Mouse (Mus musculus) CH12.LX (cell line): ENCODE results near the gene Rem2. TPM values are rescaled to one million over a fixed set of nuclear protein-coding genes. Genes with fewer than 3 reads are reported as not detected.

Source experiments
- DNase-seq: peaks from one replicate; pipeline ENCODE4 v3.0.0-alpha.2; 2013; ENCODE audit errors: extremely low read depth
- H3K27ac ChIP-seq: 2 replicates; pipeline ENCODE4 v1.5.1; 2012; ENCODE audit warnings: low read depth, mild to moderate bottlenecking, control low read depth, moderate library complexity; ENCODE audit not compliant: insufficient read depth
- H3K27me3 ChIP-seq: replicated peaks from 2 replicates; pipeline ENCODE3; 2012; ENCODE audit warnings: inconsistent platforms
- H3K36me3 ChIP-seq, 2 experiments: replicated peaks in 1 of 2; 2 replicates each; pipeline versions ENCODE3 to v1.6.1; 2012; ENCODE audit warnings: inconsistent platforms in 1 of 2, low read length in 1 of 2, mild to moderate bottlenecking in 1 of 2, mixed read lengths in 1 of 2, moderate library complexity in 1 of 2; ENCODE audit not compliant: control insufficient read depth in 1 of 2, insufficient read depth in 1 of 2
- H3K4me1 ChIP-seq, 2 experiments: 2 replicates each; pipeline ENCODE4 v1.6.1; 2012; ENCODE audit warnings: inconsistent platforms in 1 of 2, moderate library complexity in 1 of 2; ENCODE audit not compliant: insufficient read depth in 2 of 2, control insufficient read depth in 1 of 2
- H3K4me2 ChIP-seq: 2 replicates; pipeline ENCODE4 v1.6.1; 2012; ENCODE audit warnings: low read depth, mild to moderate bottlenecking, control low read depth; ENCODE audit not compliant: poor library complexity, insufficient read depth, severe bottlenecking
- H3K4me3 ChIP-seq, 3 experiments: fragments of 150-350 bp in 1 of 3; sonication (generic) in 1 of 3; replicated peaks in 1 of 3; 2 replicates each; pipeline versions ENCODE3 to v1.5.1; 2011 to 2012; ENCODE audit warnings: low read depth in 2 of 3, low read length in 2 of 3, mild to moderate bottlenecking in 2 of 3, moderate library complexity in 2 of 3, control low read depth in 1 of 3, improper control_type of control experiment in 1 of 3, inconsistent platforms in 1 of 3, mixed read lengths in 1 of 3; ENCODE audit not compliant: poor library complexity in 1 of 3
- H3K79me2 ChIP-seq: replicated peaks from 2 replicates; pipeline ENCODE4 v1.6.1; 2012; ENCODE audit warnings: mild to moderate bottlenecking, moderate library complexity; ENCODE audit not compliant: control insufficient read depth, poor library complexity, insufficient read depth, severe bottlenecking; ENCODE audit errors: extremely low read depth
- H3K9ac ChIP-seq: 2 replicates; pipeline ENCODE4 v1.6.1; 2012; ENCODE audit warnings: low read depth, mild to moderate bottlenecking, control low read depth, moderate library complexity; ENCODE audit not compliant: insufficient read depth
- H3K9me3 ChIP-seq: replicated peaks from 2 replicates; pipeline ENCODE3; 2012; ENCODE audit warnings: low read length, inconsistent platforms, mixed read lengths
- CHD2 ChIP-seq: IDR thresholded peaks from 2 replicates; pipeline ENCODE4 v1.6.1; 2011; ENCODE audit warnings: low read length, improper control_type of control experiment
- CTCF ChIP-seq, 2 experiments: IDR thresholded peaks in 1 of 2; conservative IDR thresholded peaks in 1 of 2; 2 replicates each; pipeline ENCODE4 v1.5.1; 2011 to 2012; ENCODE audit warnings: low read depth in 2 of 2, low read length in 2 of 2, improper control_type of control experiment in 1 of 2, inconsistent platforms in 1 of 2, mild to moderate bottlenecking in 1 of 2, moderate library complexity in 1 of 2
- E2F4 ChIP-seq: IDR thresholded peaks from 2 replicates; pipeline ENCODE4 v1.6.1; 2011; ENCODE audit warnings: low read depth, low read length, improper control_type of control experiment; ENCODE audit not compliant: insufficient replicate concordance
- ELF1 ChIP-seq: IDR thresholded peaks from 2 replicates; pipeline ENCODE4 v1.6.1; 2014; ENCODE audit warnings: low read depth, mild to moderate bottlenecking, inconsistent platforms, low read length, improper control_type of control experiment
- EP300 ChIP-seq: IDR thresholded peaks from 2 replicates; pipeline ENCODE4 v1.6.1; 2011; ENCODE audit warnings: low read length, improper control_type of control experiment
- ETS1 ChIP-seq: conservative IDR thresholded peaks from 2 replicates; pipeline ENCODE4 v1.6.1; 2012; ENCODE audit warnings: low read depth, mild to moderate bottlenecking, inconsistent platforms, low read length, improper control_type of control experiment, moderate library complexity
- GABPA ChIP-seq: IDR thresholded peaks from 2 replicates; pipeline ENCODE4 v1.6.1; 2012; ENCODE audit warnings: low read depth, low read length, improper control_type of control experiment, inconsistent platforms; ENCODE audit not compliant: insufficient replicate concordance
- JUN ChIP-seq: IDR thresholded peaks from 2 replicates; pipeline ENCODE4 v1.6.1; 2011; ENCODE audit warnings: low read depth, mild to moderate bottlenecking, low read length, improper control_type of control experiment, moderate library complexity; ENCODE audit not compliant: insufficient read depth
- JUND ChIP-seq: conservative IDR thresholded peaks from 2 replicates; pipeline ENCODE4 v1.6.1; 2011; ENCODE audit warnings: low read depth, low read length, improper control_type of control experiment
- KAT2A ChIP-seq: IDR thresholded peaks from 2 replicates; pipeline ENCODE4 v1.6.1; 2012; ENCODE audit warnings: low read length, improper control_type of control experiment, inconsistent platforms; ENCODE audit not compliant: insufficient replicate concordance
- MAFK ChIP-seq: IDR thresholded peaks from 2 replicates; pipeline ENCODE4 v1.6.1; 2011; ENCODE audit warnings: low read length, improper control_type of control experiment; ENCODE audit not compliant: insufficient replicate concordance
- MAZ ChIP-seq: IDR thresholded peaks from 2 replicates; pipeline ENCODE4 v1.6.1; 2012; ENCODE audit warnings: low read depth, mild to moderate bottlenecking, inconsistent platforms, low read length, improper control_type of control experiment, moderate library complexity
- MXI1 ChIP-seq: IDR thresholded peaks from 2 replicates; pipeline ENCODE4 v1.6.1; 2011; ENCODE audit warnings: mild to moderate bottlenecking, low read depth, low read length, improper control_type of control experiment
- MYC ChIP-seq: IDR thresholded peaks from 2 replicates; pipeline ENCODE4 v1.6.1; 2011; ENCODE audit warnings: low read depth, mild to moderate bottlenecking, improper control_type of control experiment, low read length
- NRF1 ChIP-seq: IDR thresholded peaks from 2 replicates; pipeline ENCODE4 v1.6.1; 2014; ENCODE audit warnings: low read depth, mild to moderate bottlenecking, inconsistent platforms, low read length, improper control_type of control experiment, moderate library complexity
- PAX5 ChIP-seq: IDR thresholded peaks from 2 replicates; pipeline ENCODE4 v1.6.1; 2012; ENCODE audit warnings: low read length, inconsistent platforms, mixed read lengths
- POLR2A ChIP-seq: IDR thresholded peaks from 2 replicates; pipeline ENCODE4 v1.6.1; 2011; ENCODE audit warnings: low read depth, mild to moderate bottlenecking, improper control_type of control experiment, low read length
- RAD21 ChIP-seq: IDR thresholded peaks from 2 replicates; pipeline ENCODE4 v1.6.1; 2011; ENCODE audit warnings: low read depth, mild to moderate bottlenecking, low read length, improper control_type of control experiment, moderate library complexity
- TBP ChIP-seq: conservative IDR thresholded peaks from 2 replicates; pipeline ENCODE4 v1.6.1; 2011; ENCODE audit warnings: low read depth, low read length, improper control_type of control experiment
- TCF12 ChIP-seq: IDR thresholded peaks from 2 replicates; pipeline ENCODE4 v1.6.1; 2014; ENCODE audit warnings: low read depth, mild to moderate bottlenecking, inconsistent platforms, low read length, improper control_type of control experiment
- ZMIZ1 ChIP-seq: IDR thresholded peaks from 2 replicates; pipeline ENCODE4 v1.6.1; 2012; ENCODE audit warnings: low read depth, mild to moderate bottlenecking, inconsistent platforms, low read length, improper control_type of control experiment
- dilution Hi-C: fragments of 300-500 bp; cut with MboI; formaldehyde crosslinking; loops from 2 replicates; pipeline ENCODE4 v1.14.3; 2020; ENCODE audit warnings: low sequenced_read_pairs; ENCODE audit not compliant: extremely low pct_unique_long_range_greater_than_20kb, extremely low pct_ligation_motif_present
- in situ Hi-C: fragments of 300-500 bp; cut with MboI; formaldehyde crosslinking; loops from 3 replicates; pipeline ENCODE4 v1.14.3; 2019; ENCODE audit warnings: low sequenced_read_pairs, low pct_ligation_motif_present, low pct_unique_long_range_greater_than_20kb, mixed read lengths
- polyA plus RNA-seq: library from polyadenylated mRNA; unstranded; fragments of >175 nt; gene quantifications from 2 replicates; pipeline ENCODE4 v1.2.1, GENCODE M21; 2012; ENCODE audit warnings: low read depth; ENCODE audit not compliant: insufficient read length
- total RNA-seq, 2 experiments: library from RNA; depleted of rRNA; stranded (reverse); fragments of 300-350 nt in 1 of 2; fragments of >200 nt in 1 of 2; gene quantifications; 2 replicates each; pipeline ENCODE4 v1.2.3; 2012 to 2014

The Rem2 gene
- total and polyA plus RNA-seq, 3 experiments: 0.08 TPM; not detected in 2

- H3K79me2 ChIP-seq: no peaks in the 10 kb centered on the region
- H3K9ac ChIP-seq: no peak overlapping the region
- H3K36me3 ChIP-seq: peaks cover 12 to 33% of the 10 kb centered on the region in 2 experiments
- H3K27me3 ChIP-seq: no peaks in the 10 kb centered on the region
- TF ChIP-seq ELF1: no peak
- no peak for TF ChIP-seq RAD21
- no peak for TF ChIP-seq MXI1
- TF ChIP-seq JUND: no peak
- TF ChIP-seq PAX5: no peak
- TF ChIP-seq KAT2A: no peak
- no peak for TF ChIP-seq CHD2
- no peak for TF ChIP-seq ZMIZ1
- TF ChIP-seq MYC: no peak
- no peak for TF ChIP-seq EP300
- TF ChIP-seq NRF1: no peak
- no peak for TF ChIP-seq MAZ
- no peak for TF ChIP-seq CTCF (conservative IDR thresholded peaks at IDR 0.05 in 1 of 2, IDR thresholded peaks at IDR 0.05 in 1 of 2; ENCODE audit: low read depth in 2 of 2, low read length in 2 of 2)
- no peak for TF ChIP-seq TBP
- TF ChIP-seq GABPA: no peak
- no peak for TF ChIP-seq ETS1
- no peak for TF ChIP-seq JUN
- TF ChIP-seq POLR2A: no peak
- no peak for TF ChIP-seq E2F4
- peaks cover 10% of the 10 kb centered on the region for H3K9me3 ChIP-seq
- peaks cover 3 to 7% of the 10 kb centered on the region in 2 experiments; a peak in 3 of 4 replicates for H3K4me1 ChIP-seq
- H3K27ac ChIP-seq: no peak overlapping the region
- no peak overlapping the region for H3K4me3 ChIP-seq
- H3K4me2 ChIP-seq: no peak overlapping the region
- in situ Hi-C loops: no loop called here
- no peak for DNase-seq
- dilution Hi-C loops: no loop called here
These were observed 27.2 kb downstream of the Rem2 start for GRCm38 (mm10) chr14:54503092-54503491.

- no peak overlapping the region for H3K9ac ChIP-seq
- dilution Hi-C loops (no loop called here), in situ Hi-C loops (loop anchor here (10.0 kb wide), 1 partner anchor 45 kb away; the partner anchor contains the start of gene Lrp10)
- H3K9me3 ChIP-seq: peaks cover 8% of the 10 kb centered on the region
- no peak overlapping the region for H3K27ac ChIP-seq
- no peak for DNase-seq
- no peak overlapping the region for H3K4me3 ChIP-seq
- no peaks in the 10 kb centered on the region for H3K4me1 ChIP-seq
- H3K4me2 ChIP-seq: no peak overlapping the region
- no peaks in the 10 kb centered on the region for H3K27me3 ChIP-seq
- TF ChIP-seq MAFK: no peak
- TF ChIP-seq POLR2A: peak; percentile 2; the same call in 1 of the 2 replicates
- no peak for TF ChIP-seq MAZ
- TF ChIP-seq TCF12: no peak
- no peaks in the 10 kb centered on the region; the same call in 1 of the 2 replicates for H3K79me2 ChIP-seq
- H3K36me3 ChIP-seq: peaks cover 72 to 93% of the 10 kb centered on the region in 2 experiments
These were observed 33.9 kb downstream of the Rem2 start for GRCm38 (mm10) chr14:54509774-54510173.
